Mouse (Mus musculus): ENCODE measurements at regions not wholly inside any gene's neighbourhood (a gene's known extent, or its start where the extent isn't known, plus 50 kb on each side); places are given as distances from the start of the nearest gene placed in this dataset.

GRCm38 (mm10) chr2:64461636-64462035 is 363.8 kb upstream of the Fign start:
- TF ChIP-seq CTCF (IDR thresholded peaks at IDR 0.05; ENCODE audit: low read depth) (no peak), EP300 (IDR thresholded peaks at IDR 0.05; ENCODE audit: low read depth) (no peak)
